Mouse (Mus musculus) liver, embryonic 14.5 days (tissue): ENCODE results near the gene Ace.

Experiments
- CTCF ChIP-seq: IDR thresholded peaks from 2 replicates; pipeline ENCODE4 v1.5.1; 2016; ENCODE audit warnings: antibody characterized with exemption, low read depth, control low read depth
- EP300 ChIP-seq: IDR thresholded peaks from 2 replicates; pipeline ENCODE4 v1.6.1; 2016; ENCODE audit warnings: antibody characterized with exemption, low read depth

DNA sequence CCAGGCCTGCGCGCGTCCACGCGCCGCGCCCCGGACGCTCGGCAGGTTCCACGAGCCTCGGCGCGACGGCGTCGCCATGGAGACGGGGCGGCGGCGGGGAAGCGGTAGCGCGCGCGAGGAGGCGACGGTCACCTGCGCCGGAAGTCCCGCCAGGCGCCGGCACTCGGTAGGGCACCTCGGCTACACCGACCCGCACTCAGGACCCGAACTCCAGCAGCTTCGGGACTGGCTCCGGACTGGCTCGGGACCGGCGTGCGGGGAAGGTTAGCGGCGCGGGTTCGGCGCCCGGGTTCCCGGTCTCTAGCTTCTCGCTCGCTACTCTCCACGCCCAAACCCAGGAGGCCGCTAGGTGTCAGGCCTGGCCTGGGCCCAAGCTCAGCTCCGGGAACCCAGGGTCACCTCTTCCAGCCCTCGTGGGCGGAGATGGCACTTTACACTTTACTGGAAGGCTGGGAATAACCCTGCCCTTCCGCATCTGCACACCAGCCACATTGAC lies 23.6 kb upstream of the Ace start:
- TF ChIP-seq CTCF (peak; percentile 76), EP300 (no peak)
